Mouse (Mus musculus) cortical plate, adult 2 months (tissue): ENCODE measurements around the gene Lrr1.

Experiments
- CTCF ChIP-seq: fragments of 200-500 bp; IDR thresholded peaks from 2 replicates; pipeline ENCODE4 v1.5.1; 2011; ENCODE audit warnings: mild to moderate bottlenecking, control low read depth, low read length; ENCODE audit not compliant: insufficient read depth; ENCODE audit errors: extremely low read depth
- POLR2A ChIP-seq: fragments of 200-500 bp; IDR thresholded peaks from 2 replicates; pipeline ENCODE4 v1.6.1; 2011; ENCODE audit warnings: mild to moderate bottlenecking, low read length, control low read depth; ENCODE audit not compliant: insufficient read depth; ENCODE audit errors: extremely low read depth

DNA sequence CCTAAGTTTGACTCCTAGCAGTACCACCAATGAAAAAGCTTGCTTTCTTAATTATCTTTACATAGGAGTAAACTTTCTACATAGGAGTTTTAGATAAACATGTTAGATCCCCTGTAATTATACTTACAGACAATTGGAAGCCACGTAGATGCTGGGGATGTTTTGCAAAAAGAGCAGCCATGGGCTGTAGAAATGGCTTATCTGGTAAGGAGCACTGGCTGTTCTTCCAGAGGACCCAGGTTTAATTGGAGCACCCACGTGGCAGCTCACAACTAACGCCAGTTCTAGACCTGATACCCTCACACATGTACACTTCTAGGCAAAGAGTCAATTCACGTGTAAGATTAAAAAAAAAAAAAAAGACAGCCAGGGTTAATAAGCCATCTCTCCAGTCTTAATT lies 13.2 kb downstream of the Lrr1 start:
- TF ChIP-seq CTCF (no peak), POLR2A (no peak)
